8 mouse cellular contexts compared by ENCODE assay signal in the genomic region with DNA sequence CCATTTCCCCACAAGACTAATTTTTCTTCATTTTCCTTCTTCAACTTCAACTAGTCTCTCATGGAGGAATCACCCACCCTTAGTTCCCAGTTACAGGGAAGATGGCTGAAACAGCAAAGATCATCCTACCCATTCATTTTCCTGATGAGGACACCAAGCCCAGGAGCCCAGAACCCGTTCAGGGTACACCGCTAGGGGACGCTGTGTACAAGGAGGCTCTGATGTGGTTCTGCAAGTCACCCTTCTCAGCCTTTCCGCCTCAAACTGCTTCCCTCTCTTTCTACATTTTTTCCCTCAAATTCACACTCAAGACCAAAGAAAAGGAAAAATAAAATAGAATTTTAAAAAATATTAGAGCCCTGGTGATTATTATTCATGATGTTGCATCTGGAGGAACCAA. TPM values are rescaled to one million over a fixed set of nuclear protein-coding genes. Genes with fewer than 3 reads are reported as not detected.
A peak's percentile ranks its signal among the peaks of the same experiment; 100 is the strongest.
DNase-seq lines count a peak whose midpoint lies in the region; ATAC-seq and TF ChIP-seq lines count a peak whose summit lies in the region.

No protein-coding gene starts in this region.

- TF ChIP-seq CTCF in Patski (IDR thresholded peaks at IDR 0.05): peak; percentile 87
- TF ChIP-seq CTCF in gastrocnemius, adult 2 months (IDR thresholded peaks at IDR 0.05): peak; percentile 95

- H3K36me3 ChIP-seq in hindbrain, embryonic 15.5 days: no peaks in the 10 kb centered on the region

- in situ Hi-C loops in Patski (cut with MboI; ENCODE audit: low pct_unique_long_range_greater_than_20kb): loop anchor here (10.0 kb wide), 1 partner anchor 287 kb away; no protein-coding TSS in a partner anchor

- 6% methylated on average over 4 of the region's 4 CpGs for WGBS in hindbrain, embryonic 15.5 days

- POLR2A ChIA-PET in Patski (lab: Charles Lee): no interaction called here

- peak overlapping the region; percentile 91 for H3K4me3 ChIP-seq in gastrocnemius, adult 2 months
- peak overlapping the region; percentile 82; the same call in 1 of the 2 replicates for H3K4me3 ChIP-seq in hindbrain, embryonic 15.5 days

- peak; percentile 6 for DNase-seq in Patski (ENCODE audit: low read depth, low spot score)
- DNase-seq in cerebellum, postnatal 10 days: peak; percentile 80
- peak; percentile 90 for DNase-seq in gastrocnemius, adult 2 months
- DNase-seq in left cerebral cortex, adult 8-10 months (ENCODE audit: low spot score in 2 of 2): peak; percentile 11 to 37
- peak; percentile 67 for DNase-seq in right cerebral cortex, postnatal 4 days

- intact Hi-C loops in gastrocnemius, adult 2 months (cut with DNase I): loop anchor here (5.0 kb wide), 2 partner anchors 195 to 285 kb away; no protein-coding TSS in a partner anchor

- no peak for ATAC-seq in Patski
- no peak for ATAC-seq in hindbrain, embryonic 15.5 days (ENCODE audit: low FRiP score, low read depth)
- peak; percentile 64 for ATAC-seq in megakaryocyte progenitor cell, adult 5-6 weeks (replicated peaks; ENCODE audit: poor library complexity)
- no peak for ATAC-seq in erythroblast, adult 5-6 weeks (replicated peaks; ENCODE audit: low FRiP score, poor library complexity, severe bottlenecking)

- no peaks in the 10 kb centered on the region for H3K27me3 ChIP-seq in Patski
- peaks cover 9% of the 10 kb centered on the region for H3K27me3 ChIP-seq in hindbrain, embryonic 15.5 days

- H3K9ac ChIP-seq in hindbrain, embryonic 15.5 days: no peak overlapping the region

- no peaks in the 10 kb centered on the region for H3K9me3 ChIP-seq in hindbrain, embryonic 15.5 days

- H3K27ac ChIP-seq in gastrocnemius, adult 2 months: peak overlapping the region; percentile 92
- no peak overlapping the region for H3K27ac ChIP-seq in hindbrain, embryonic 15.5 days (replicated peaks)

- CTCF ChIA-PET in Patski (lab: Charles Lee): interaction anchor here (0.9 to 1.2 kb wide), 4 partner anchors 9 to 285 kb away, joined by 3 to 4 read pairs (median 4); no protein-coding TSS in a partner anchor

- H3K4me2 ChIP-seq in hindbrain, embryonic 15.5 days: peak overlapping the region; percentile 96

- peaks cover 12% of the 10 kb centered on the region; the same call in 1 of the 2 replicates for H3K4me1 ChIP-seq in hindbrain, embryonic 15.5 days (replicated peaks)

RNA-seq across cellular contexts. Expression of a gene that starts 1.9 kb away (rescaled TPM):
- 2.7 TPM for polyA plus RNA-seq in Patski (2021)
- total RNA-seq in gastrocnemius, adult 2 months (2021): 10 to 100 TPM in 1 of 2 experiments, 1 to 10 TPM in 1; 5.3 to 13.8 TPM
- polyA plus RNA-seq in hindbrain, embryonic 15.5 days (2015; fragmentation: Nextera tagmentation; extraction: Ambion mirVana): 20.4 and 23.2 TPM in 2 replicates
- 10 to 100 TPM; 19.7 to 27.2 (median 22.5) TPM for total RNA-seq in left cerebral cortex, adult 8-10 months (2022)
- 0.27 TPM in 1 of 2 replicates, not detected in the other for total RNA-seq in megakaryocyte progenitor cell, adult 5-6 weeks (2015)
- 0.29 TPM in 1 of 2 replicates, not detected in the other for total RNA-seq in megakaryocyte progenitor cell, adult 5-6 weeks (2017)
- 0.58 TPM in 1 of 2 replicates, not detected in the other for total RNA-seq in erythroblast, adult 5-6 weeks (2015; ENCODE audit: low replicate concordance)
- 0.17 TPM in 1 of 2 replicates, not detected in the other for total RNA-seq in erythroblast, adult 5-6 weeks (2017; ENCODE audit: low replicate concordance)

Comparison
In these comparisons a context has a peak if more than half of its experiments do, and no peak if none do; other contexts are left out.
1. DNase-seq: peak in every context shown above with its lines; median percentile 90 in gastrocnemius, adult 2 months; 80 in cerebellum, postnatal 10 days; 67 in right cerebral cortex, postnatal 4 days; 24 in left cerebral cortex, adult 8-10 months; 6 in Patski.